Mouse (Mus musculus) ES-Bruce4 (cell line): ENCODE data around the gene Rfc3. TPM values are rescaled to one million over a fixed set of nuclear protein-coding genes. Genes with fewer than 3 reads are reported as not detected.

Source experiments
- H3K27ac ChIP-seq: 2 replicates; pipeline ENCODE4 v1.5.1; 2012; ENCODE audit warnings: low read length, inconsistent platforms; ENCODE audit not compliant: insufficient read depth
- H3K27me3 ChIP-seq: 2 replicates; pipeline ENCODE4 v1.6.1; 2012; ENCODE audit warnings: mild to moderate bottlenecking, low read length, inconsistent platforms; ENCODE audit not compliant: control insufficient read depth, poor library complexity, insufficient read depth, severe bottlenecking
- H3K36me3 ChIP-seq: 2 replicates; pipeline ENCODE4 v1.6.1; 2012; ENCODE audit warnings: inconsistent platforms, mild to moderate bottlenecking, low read length, moderate library complexity; ENCODE audit not compliant: control insufficient read depth, poor library complexity, insufficient read depth, severe bottlenecking
- H3K4me1 ChIP-seq: one replicate; pipeline ENCODE4 v1.8.1; 2011; ENCODE audit warnings: low read length; ENCODE audit not compliant: control insufficient read depth, insufficient read depth
- H3K4me3 ChIP-seq: 2 replicates; pipeline ENCODE4 v1.5.1; 2011; ENCODE audit warnings: low read depth, mild to moderate bottlenecking, low read length
- H3K9ac ChIP-seq: 2 replicates; pipeline ENCODE4 v1.6.1; 2012; ENCODE audit warnings: low read depth, mild to moderate bottlenecking, inconsistent platforms; ENCODE audit not compliant: poor library complexity, severe bottlenecking
- H3K9me3 ChIP-seq: replicated peaks from 2 replicates; pipeline ENCODE4 v1.6.1; 2012; ENCODE audit warnings: mild to moderate bottlenecking, low read length, inconsistent platforms; ENCODE audit not compliant: control insufficient read depth, poor library complexity, insufficient read depth, severe bottlenecking
- CTCF ChIP-seq: IDR thresholded peaks from one replicate; pipeline ENCODE4 v1.8.1; 2011; ENCODE audit warnings: low read depth, low read length
- EP300 ChIP-seq: IDR thresholded peaks from 2 replicates; pipeline ENCODE4 v1.6.1; 2011; ENCODE audit warnings: low read depth, low read length; ENCODE audit not compliant: insufficient read depth
- POLR2A ChIP-seq: IDR thresholded peaks from one replicate; pipeline ENCODE4 v1.8.1; 2011; ENCODE audit warnings: low read length; ENCODE audit not compliant: insufficient read depth
- polyA plus RNA-seq: library from polyadenylated mRNA; stranded (reverse); fragments of >200 nt; gene quantifications from 2 replicates; pipeline ENCODE4 v1.2.4, GENCODE M21; 2011; ENCODE audit warnings: low read depth; ENCODE audit not compliant: missing spikeins, insufficient read depth, insufficient read length

The Rfc3 gene
- polyA plus RNA-seq, 1 experiment: 55.0 TPM

DNA sequence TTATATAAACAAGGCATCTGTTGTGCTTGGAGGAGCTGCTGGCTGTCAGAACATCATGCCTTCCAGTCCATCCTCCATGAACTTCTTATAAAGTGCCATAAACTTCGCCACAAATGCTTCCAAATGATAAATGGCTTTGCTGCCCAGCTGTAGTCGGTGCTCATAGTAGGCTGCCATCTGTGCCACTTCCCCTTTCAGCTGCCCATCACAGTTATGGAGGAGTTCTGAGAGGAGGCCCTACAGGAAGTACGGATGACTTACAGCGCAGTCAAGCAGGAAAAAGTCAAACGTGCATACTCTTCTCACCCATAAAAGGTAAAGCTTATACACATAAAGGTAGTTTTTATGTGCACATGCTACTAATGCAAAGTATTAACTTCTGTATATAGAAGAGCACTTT is 8.2 kb downstream of the Rfc3 start:
- Histone ChIP-seq H3K9me3 (no peaks in the 10 kb centered on the region), H3K27me3 (no peaks in the 10 kb centered on the region), H3K36me3 (peaks cover 31% of the 10 kb centered on the region), H3K4me1 (no peaks in the 10 kb centered on the region), H3K4me3 (no peak overlapping the region), H3K9ac (no peak overlapping the region), H3K27ac (no peak overlapping the region)
- no peak for TF ChIP-seq CTCF
- TF ChIP-seq EP300: no peak
- TF ChIP-seq POLR2A: no peak

DNA sequence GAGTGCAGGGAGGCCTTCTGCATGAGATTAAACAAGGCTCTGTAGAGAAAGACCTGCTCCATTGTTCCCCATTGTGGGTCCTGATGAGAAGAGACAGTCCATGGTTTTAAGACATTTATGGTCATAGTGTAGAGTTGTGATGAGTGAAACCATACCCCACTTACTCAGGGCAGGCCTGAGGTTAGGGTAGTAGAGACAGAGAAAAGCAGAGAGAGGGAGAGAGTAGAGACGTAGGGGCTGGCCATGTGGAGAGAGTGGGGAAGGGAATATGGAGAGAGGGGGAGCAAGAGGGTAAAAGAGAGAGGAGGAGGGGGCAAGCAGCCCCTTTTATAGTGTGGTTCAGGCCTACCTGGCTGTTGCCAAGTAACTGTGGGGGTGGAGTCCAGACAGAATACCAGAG is 8.9 kb downstream of the Rfc3 start:
- no peak for TF ChIP-seq EP300
- no peak for TF ChIP-seq CTCF
- TF ChIP-seq POLR2A: no peak
- H3K4me3 ChIP-seq: no peak overlapping the region
- H3K36me3 ChIP-seq: peaks cover 23% of the 10 kb centered on the region
- no peak overlapping the region for H3K27ac ChIP-seq
- no peaks in the 10 kb centered on the region for H3K27me3 ChIP-seq
- no peaks in the 10 kb centered on the region for H3K4me1 ChIP-seq
- no peaks in the 10 kb centered on the region for H3K9me3 ChIP-seq
- no peak overlapping the region for H3K9ac ChIP-seq

DNA sequence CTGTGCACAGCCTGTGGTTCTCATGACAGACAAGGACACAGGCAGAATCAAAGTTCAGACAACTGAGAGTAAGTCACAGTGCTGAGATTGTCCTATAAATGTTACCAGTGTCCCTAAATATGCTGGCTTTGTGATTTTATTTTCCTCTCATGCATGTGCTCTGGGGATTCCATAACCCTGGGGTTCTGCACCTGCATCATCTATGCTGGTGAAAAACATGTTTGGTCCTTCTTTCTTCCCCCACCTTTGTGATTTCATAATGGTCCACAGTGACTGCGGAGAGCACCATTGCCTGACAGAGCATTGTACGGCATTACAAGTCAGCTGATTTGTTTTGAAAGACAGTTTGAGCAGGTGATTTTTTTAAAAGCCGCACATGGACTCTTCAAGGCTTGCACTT is 45.1 kb downstream of the Rfc3 start, which contains the start of gene Vmn2r18:
Vmn2r18 (minus strand) TSS at position 101 of the 400 bp plus-strand sequence.
- Histone ChIP-seq H3K9me3 (no peaks in the 10 kb centered on the region), H3K4me1 (no peaks in the 10 kb centered on the region), H3K27me3 (no peaks in the 10 kb centered on the region), H3K36me3 (no peaks in the 10 kb centered on the region), H3K27ac (no peak within 1 kb of the TSS), H3K4me3 (no peak within 1 kb of the TSS), H3K9ac (no peak within 1 kb of the TSS)
- TF ChIP-seq EP300: no peak
- no peak for TF ChIP-seq CTCF
- no peak for TF ChIP-seq POLR2A

DNA sequence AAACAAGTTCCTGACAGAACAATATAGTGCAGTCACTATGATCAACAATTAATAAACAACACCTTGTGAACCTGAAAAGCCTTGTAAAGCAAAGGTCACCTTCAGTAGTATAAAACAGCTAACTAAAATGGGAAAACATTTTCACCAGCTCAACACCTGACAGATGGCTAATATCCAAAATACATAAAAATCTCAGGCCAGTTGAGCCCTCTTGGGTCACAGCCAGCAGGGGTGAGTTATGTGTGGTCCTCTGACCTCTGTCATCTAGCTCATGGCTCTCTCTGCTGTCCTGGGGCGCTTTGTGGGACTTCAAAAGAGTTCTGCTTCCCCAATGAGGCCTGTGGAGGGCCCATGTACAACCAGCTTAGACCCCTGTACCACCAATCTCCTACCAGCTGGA is 49.3 kb downstream of the Rfc3 start:
- Histone ChIP-seq H3K9me3 (no peaks in the 10 kb centered on the region), H3K4me3 (no peak overlapping the region), H3K4me1 (no peaks in the 10 kb centered on the region), H3K27ac (no peak overlapping the region), H3K36me3 (no peaks in the 10 kb centered on the region), H3K9ac (no peak overlapping the region), H3K27me3 (no peaks in the 10 kb centered on the region)
- TF ChIP-seq EP300 (no peak), POLR2A (no peak), CTCF (no peak)

Other genes starting within 250 kb of the Rfc3 start
- gene Gm42906, start 223.1 kb downstream of the Rfc3 start, polyA plus RNA-seq: not detected in 2 replicates
- gene Vmn2r18, start 45.2 kb downstream of the Rfc3 start, polyA plus RNA-seq: 0.24 and 0.27 TPM in 2 replicates